Mouse (Mus musculus) lung, adult 2 months (tissue): Measurements from ENCODE around the gene Dusp14.

Experiments used
- CTCF ChIP-seq: fragments of 200-500 bp; IDR thresholded peaks from 2 replicates; pipeline ENCODE4 v1.5.1; 2011; ENCODE audit warnings: mild to moderate bottlenecking, low read length, control low read depth; ENCODE audit not compliant: insufficient read depth
- POLR2A ChIP-seq: fragments of 200-500 bp; IDR thresholded peaks from 2 replicates; pipeline ENCODE4 v1.6.1; 2011; ENCODE audit warnings: low read depth, mild to moderate bottlenecking, control low read depth, low read length, borderline replicate concordance; ENCODE audit errors: extremely low read depth

GRCm38 (mm10) chr11:84040621-84041020, 28.4 kb downstream of the Dusp14 start:
- TF ChIP-seq POLR2A (no peak), CTCF (no peak)
